Mouse (Mus musculus) embryonic facial prominence, embryonic 14.5 days (tissue): ENCODE data around the gene Zbtb32. TPM values are rescaled to one million over a fixed set of nuclear protein-coding genes. Genes with fewer than 3 reads are reported as not detected.

Experiments used
- ATAC-seq: fragments of 200-750 bp; cut with Nextera tagmentation; 2 replicates; pipeline ENCODE4 v1.8.0; 2017; ENCODE audit warnings: low read depth, moderate number of reproducible peaks, moderate TSS enrichment
- DNase-seq: peaks from one replicate; pipeline ENCODE4 v3.0.0-alpha.2; 2015; ENCODE audit warnings: low spot score
- H3K27ac ChIP-seq: fragments of 300-500 bp; sonication (generic); replicated peaks from 2 replicates; pipeline ENCODE4 v1.5.1; 2014; ENCODE audit warnings: low read depth, mild to moderate bottlenecking, low read length, moderate library complexity
- H3K27me3 ChIP-seq: fragments of 300-500 bp; sonication (generic); replicated peaks from 2 replicates; pipeline ENCODE4 v1.6.1; 2014; ENCODE audit warnings: low read length; ENCODE audit not compliant: control insufficient read depth, insufficient read depth
- H3K36me3 ChIP-seq: fragments of 300-500 bp; sonication (generic); 2 replicates; pipeline ENCODE4 v1.6.1; 2014; ENCODE audit warnings: low read length, mixed read lengths; ENCODE audit not compliant: control insufficient read depth, insufficient read depth
- H3K4me1 ChIP-seq: fragments of 300-500 bp; sonication (generic); 2 replicates; pipeline ENCODE4 v1.6.1; 2014; ENCODE audit warnings: antibody characterized with exemption, low read length; ENCODE audit not compliant: control insufficient read depth, insufficient read depth
- H3K4me2 ChIP-seq: fragments of 300-500 bp; sonication (generic); 2 replicates; pipeline ENCODE4 v1.6.1; 2014; ENCODE audit warnings: low read depth, mild to moderate bottlenecking, low read length, moderate library complexity, mixed read lengths
- H3K4me3 ChIP-seq: fragments of 300-500 bp; sonication (generic); 2 replicates; pipeline ENCODE4 v1.5.1; 2014; ENCODE audit warnings: low read depth, mild to moderate bottlenecking, low read length
- H3K9ac ChIP-seq: fragments of 300-500 bp; sonication (generic); 2 replicates; pipeline ENCODE4 v1.6.1; 2014; ENCODE audit warnings: low read depth, mild to moderate bottlenecking, low read length, moderate library complexity, mixed read lengths
- H3K9me3 ChIP-seq: fragments of 300-500 bp; sonication (generic); 2 replicates; pipeline ENCODE4 v1.6.1; 2016; ENCODE audit warnings: low read length; ENCODE audit not compliant: control insufficient read depth
- WGBS: fragments of 180-500 bp; shearing (Covaris S2); extraction: QIAGEN DNeasy Blood & Tissue Kit; methylation state at CpG from one replicate; pipeline ENCODE4 v1.1.7; 2014; 5-methylcytosine and 5-hydroxymethylcytosine counted together
- polyA plus RNA-seq: library from polyadenylated mRNA; unstranded; fragments of >200 nt; fragmentation: Nextera tagmentation; extraction: Ambion mirVana; gene quantifications from 2 replicates; pipeline ENCODE4 v1.2.1, GENCODE M21; 2014

Gene Zbtb32
- polyA plus RNA-seq, 1 experiment from 2014 or later: 0.45 TPM

- Histone ChIP-seq H3K4me3 (peak overlapping the region; percentile 94), H3K27me3 (no peaks in the 10 kb centered on the region), H3K36me3 (peaks cover 37% of the 10 kb centered on the region), H3K9me3 (no peaks in the 10 kb centered on the region), H3K9ac (peak overlapping the region; percentile 96), H3K4me2 (peak overlapping the region; percentile 96), H3K27ac (peak overlapping the region; percentile 89), H3K4me1 (peaks cover 7% of the 10 kb centered on the region; the same call in 1 of the 2 replicates)
- ATAC-seq: peak; percentile 13
- WGBS: 0% methylated on average over 30 of the region's 67 CpGs
- DNase-seq: peak; percentile 14
Measured at GRCm38 (mm10) chr7:30587842-30588667, 10.7 kb downstream of the Zbtb32 start.

- DNase-seq (no peak), ATAC-seq (no peak)
- H3K9ac ChIP-seq: peak overlapping the region; percentile 96; the same call in 1 of the 2 replicates
- 91% methylated on average over 28 of the region's 28 CpGs for WGBS
- H3K4me2 ChIP-seq: no peak overlapping the region
- no peak overlapping the region for H3K27ac ChIP-seq
- H3K4me1 ChIP-seq: peaks cover 7% of the 10 kb centered on the region; the same call in 1 of the 2 replicates
- H3K36me3 ChIP-seq: peaks cover 52% of the 10 kb centered on the region
- H3K9me3 ChIP-seq: no peaks in the 10 kb centered on the region
- no peaks in the 10 kb centered on the region for H3K27me3 ChIP-seq
- peak overlapping the region; percentile 94 for H3K4me3 ChIP-seq
Measured at GRCm38 (mm10) chr7:30586455-30587020, 12.2 kb downstream of the Zbtb32 start.

- Histone ChIP-seq H3K4me3 (no peak overlapping the region), H3K4me1 (peaks cover 7% of the 10 kb centered on the region; the same call in 1 of the 2 replicates), H3K27ac (no peak overlapping the region), H3K27me3 (no peaks in the 10 kb centered on the region), H3K9ac (no peak overlapping the region), H3K4me2 (no peak overlapping the region), H3K9me3 (no peaks in the 10 kb centered on the region), H3K36me3 (peaks cover 66% of the 10 kb centered on the region)
- DNase-seq (no peak), ATAC-seq (no peak)
- WGBS: 96% methylated on average over 7 of the region's 7 CpGs
Measured at GRCm38 (mm10) chr7:30585170-30585569, 13.5 kb downstream of the Zbtb32 start.

GRCm38 (mm10) chr7:30584339-30584738 lies 14.4 kb downstream of the Zbtb32 start:
- 95% methylated on average over 10 of the region's 10 CpGs for WGBS
- Histone ChIP-seq H3K27ac (no peak overlapping the region), H3K4me3 (no peak overlapping the region), H3K9ac (no peak overlapping the region), H3K4me2 (no peak overlapping the region), H3K9me3 (no peaks in the 10 kb centered on the region), H3K4me1 (peaks cover 7% of the 10 kb centered on the region; the same call in 1 of the 2 replicates), H3K36me3 (peaks cover 74% of the 10 kb centered on the region), H3K27me3 (no peaks in the 10 kb centered on the region)
- ATAC-seq (no peak), DNase-seq (no peak)

GRCm38 (mm10) chr7:30581547-30581946 lies 17.2 kb downstream of the Zbtb32 start:
- no peak overlapping the region for H3K9ac ChIP-seq
- ATAC-seq (no peak), DNase-seq (no peak)
- H3K4me1 ChIP-seq: no peaks in the 10 kb centered on the region
- H3K27me3 ChIP-seq: no peaks in the 10 kb centered on the region
- no peak overlapping the region for H3K27ac ChIP-seq
- no peak overlapping the region for H3K4me2 ChIP-seq
- H3K9me3 ChIP-seq: no peaks in the 10 kb centered on the region
- WGBS: 95% methylated on average over 16 of the region's 16 CpGs
- H3K4me3 ChIP-seq: no peak overlapping the region
- H3K36me3 ChIP-seq: peaks cover 100% of the 10 kb centered on the region

GRCm38 (mm10) chr7:30579950-30580349 lies 18.8 kb downstream of the Zbtb32 start:
- no peak for ATAC-seq
- WGBS: 87% methylated on average over 8 of the region's 8 CpGs
- Histone ChIP-seq H3K9me3 (no peaks in the 10 kb centered on the region), H3K4me2 (no peak overlapping the region), H3K27ac (no peak overlapping the region), H3K4me3 (no peak overlapping the region), H3K27me3 (no peaks in the 10 kb centered on the region), H3K36me3 (peaks cover 100% of the 10 kb centered on the region), H3K9ac (no peak overlapping the region), H3K4me1 (no peaks in the 10 kb centered on the region)
- no peak for DNase-seq

GRCm38 (mm10) chr7:30572969-30573368 lies 25.7 kb downstream of the Zbtb32 start:
- H3K4me3 ChIP-seq: no peak overlapping the region
- H3K36me3 ChIP-seq: peaks cover 100% of the 10 kb centered on the region
- DNase-seq (no peak), ATAC-seq (no peak)
- H3K4me1 ChIP-seq: no peaks in the 10 kb centered on the region
- H3K9me3 ChIP-seq: no peaks in the 10 kb centered on the region
- no peak overlapping the region for H3K27ac ChIP-seq
- no peak overlapping the region for H3K4me2 ChIP-seq
- H3K9ac ChIP-seq: no peak overlapping the region
- no peaks in the 10 kb centered on the region for H3K27me3 ChIP-seq
- 84% methylated on average over 2 of the region's 2 CpGs for WGBS

- Histone ChIP-seq H3K4me1 (no peaks in the 10 kb centered on the region), H3K4me2 (no peak overlapping the region), H3K9me3 (no peaks in the 10 kb centered on the region), H3K9ac (no peak overlapping the region), H3K4me3 (no peak overlapping the region), H3K27me3 (no peaks in the 10 kb centered on the region), H3K27ac (no peak overlapping the region), H3K36me3 (peaks cover 97% of the 10 kb centered on the region)
- ATAC-seq (no peak), DNase-seq (no peak)
- WGBS: 89% methylated on average over 5 of the region's 5 CpGs
Measured at GRCm38 (mm10) chr7:30572389-30572788, 26.3 kb downstream of the Zbtb32 start.
